Mouse (Mus musculus) G1E (cell line): ENCODE results near the gene Fzd9.

ENCODE experiments used
- CTCF ChIP-seq: IDR thresholded peaks from 2 replicates; pipeline ENCODE4 v1.5.1; 2012; ENCODE audit warnings: low read depth, low read length, inconsistent platforms, mixed read lengths
- GATA1 ChIP-seq: IDR thresholded peaks from 2 replicates; pipeline ENCODE4 v1.6.1; 2012; ENCODE audit warnings: borderline replicate concordance, low read length, inconsistent platforms, mixed read lengths
- TAL1 ChIP-seq: conservative IDR thresholded peaks from 2 replicates; pipeline ENCODE4 v1.6.1; 2012; ENCODE audit warnings: low read depth, low read length, inconsistent platforms, mixed read lengths

DNA sequence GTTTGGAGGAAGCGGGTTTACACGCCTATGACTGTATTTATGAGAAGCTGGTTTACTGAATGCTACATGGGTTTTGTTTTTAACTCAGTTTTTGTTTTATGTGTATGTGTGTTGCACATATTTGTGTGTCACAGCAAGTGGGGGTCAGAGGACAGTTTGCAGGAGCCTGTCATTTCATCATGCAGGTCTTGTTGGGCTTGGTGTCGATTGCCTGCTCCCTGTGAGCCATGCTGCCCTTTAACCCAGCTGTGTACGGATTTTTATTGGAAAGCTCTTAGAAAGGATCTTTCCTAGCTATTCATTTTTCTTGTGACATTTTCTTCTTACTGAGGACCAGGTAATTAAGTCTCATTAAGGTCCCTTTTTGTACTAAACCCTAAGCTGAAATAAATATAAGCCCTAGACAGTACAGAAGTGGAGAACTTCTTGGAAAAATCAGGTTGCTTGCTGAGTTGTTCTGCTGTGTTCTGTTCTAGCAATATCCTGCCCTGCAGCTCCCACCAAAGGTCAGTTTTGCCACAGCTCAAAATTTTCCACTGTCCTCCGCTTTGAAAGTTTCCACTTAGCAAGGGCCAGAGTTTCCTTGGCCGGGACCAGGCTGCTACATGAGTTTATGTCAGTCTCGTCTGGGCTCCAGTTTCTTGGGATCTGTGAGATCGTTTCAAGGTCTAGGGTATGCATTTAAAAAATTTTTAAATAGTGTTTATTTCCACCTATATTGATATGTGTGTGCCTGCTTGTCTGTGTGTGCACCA, 17.7 kb downstream of the Fzd9 start:
- TF ChIP-seq CTCF (no peak), GATA1 (no peak), TAL1 (no peak)
